Mouse (Mus musculus) neural tube, embryonic 12.5 days (tissue): ENCODE data around the gene Mettl15. TPM values are rescaled to one million over a fixed set of nuclear protein-coding genes. Genes with fewer than 3 reads are reported as not detected.

Source experiments
- ATAC-seq: fragments of 200-750 bp; cut with Nextera tagmentation; 2 replicates; pipeline ENCODE4 v1.8.0; 2017; ENCODE audit warnings: low read depth, mild to moderate bottlenecking, moderate TSS enrichment, moderate library complexity; ENCODE audit not compliant: low FRiP score
- H3K27ac ChIP-seq: fragments of 300-500 bp; sonication (generic); 2 replicates; pipeline ENCODE4 v1.5.1; 2016
- H3K27me3 ChIP-seq: fragments of 300-500 bp; sonication (generic); replicated peaks from 2 replicates; pipeline ENCODE4 v1.6.1; 2016; ENCODE audit warnings: mild to moderate bottlenecking
- H3K36me3 ChIP-seq: fragments of 300-500 bp; sonication (generic); 2 replicates; pipeline ENCODE4 v1.6.1; 2016; ENCODE audit warnings: mild to moderate bottlenecking
- H3K4me1 ChIP-seq: fragments of 300-500 bp; sonication (generic); 2 replicates; pipeline ENCODE4 v1.6.1; 2016
- H3K4me2 ChIP-seq: fragments of 300-500 bp; sonication (generic); replicated peaks from 2 replicates; pipeline ENCODE4 v1.6.1; 2016; ENCODE audit warnings: mild to moderate bottlenecking
- H3K4me3 ChIP-seq: fragments of 300-500 bp; sonication (generic); 2 replicates; pipeline ENCODE4 v1.5.1; 2016
- H3K9ac ChIP-seq: fragments of 300-500 bp; sonication (generic); 2 replicates; pipeline ENCODE4 v1.6.1; 2016; ENCODE audit warnings: mild to moderate bottlenecking
- H3K9me3 ChIP-seq: fragments of 300-500 bp; sonication (generic); 2 replicates; pipeline ENCODE4 v1.6.1; 2016; ENCODE audit warnings: mild to moderate bottlenecking
- WGBS: fragments of 180-500 bp; shearing (Covaris S2); methylation state at CpG from one replicate; pipeline ENCODE4 v1.1.7; 2016; 5-methylcytosine and 5-hydroxymethylcytosine counted together
- microRNA-seq: library from miRNA; unstranded; fragments of <30 nt; microRNA quantifications from one replicate; pipeline ENCODE4, GENCODE M21; 2017
- polyA plus RNA-seq: library from polyadenylated mRNA; unstranded; fragments of >200 nt; fragmentation: Nextera tagmentation; extraction: Ambion mirVana; gene quantifications from 2 replicates; pipeline ENCODE4 v1.2.1, GENCODE M21; 2016

Gene Mettl15
- polyA plus RNA-seq, 1 experiment from 2014 or later, result 9.4 TPM

DNA sequence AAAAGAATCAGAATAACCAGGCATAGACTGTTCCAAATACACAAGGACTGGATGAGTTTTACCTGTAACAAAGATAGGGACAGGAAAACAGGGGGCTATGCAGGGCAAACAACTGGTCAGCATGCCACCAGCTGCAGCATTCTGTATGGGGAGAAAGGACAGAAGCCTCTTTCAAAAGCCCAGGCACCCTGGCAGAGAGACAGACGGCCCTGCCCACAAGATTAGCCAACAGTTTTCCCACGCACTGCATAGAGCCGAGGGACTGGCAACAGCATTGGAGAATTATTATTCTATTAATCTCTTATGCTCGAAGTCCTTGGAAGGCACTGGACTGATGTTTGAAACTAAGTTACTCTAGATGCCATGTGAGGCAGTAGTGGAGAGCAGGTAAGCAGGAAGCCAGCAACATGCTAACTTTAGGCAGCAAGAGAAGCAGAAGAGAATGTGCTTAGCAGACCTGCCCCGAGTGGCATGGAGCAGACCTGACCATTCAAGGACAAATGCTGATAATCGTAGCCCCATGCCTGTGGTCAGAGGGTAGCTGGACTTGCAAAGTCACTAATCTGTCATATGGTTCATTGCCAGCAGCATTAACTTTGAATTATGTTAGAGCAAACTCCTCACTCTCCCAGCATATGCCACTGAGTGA, 127.0 kb downstream of the Mettl15 start:
- H3K27me3 ChIP-seq, result no peaks in the 10 kb centered on the region
- no peak overlapping the region for H3K4me2 ChIP-seq
- no peak overlapping the region for H3K9ac ChIP-seq
- no peaks in the 10 kb centered on the region for H3K4me1 ChIP-seq
- 44% methylated on average over 6 of the region's 6 CpGs for WGBS
- no peak overlapping the region for H3K27ac ChIP-seq
- no peak for ATAC-seq
- H3K36me3 ChIP-seq, result no peaks in the 10 kb centered on the region
- H3K4me3 ChIP-seq, result no peak overlapping the region
- no peaks in the 10 kb centered on the region for H3K9me3 ChIP-seq

DNA sequence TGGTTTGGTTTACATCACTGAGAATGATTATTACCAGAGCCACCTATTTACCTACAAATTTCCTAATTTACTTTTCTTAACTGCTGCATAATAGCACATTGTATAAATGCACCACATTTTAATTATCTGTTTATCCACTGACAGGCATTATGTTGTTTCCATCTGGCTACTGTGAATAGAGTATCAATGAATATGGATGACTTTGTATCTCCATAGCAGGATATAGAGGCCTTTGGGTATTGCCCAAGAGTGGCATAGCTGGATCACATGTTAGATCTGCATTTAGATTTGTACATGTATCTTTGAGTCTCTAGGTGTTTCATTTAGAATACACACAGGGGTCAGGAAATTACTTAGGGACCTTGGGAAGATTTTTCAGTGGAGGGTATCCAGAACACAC, 133.3 kb downstream of the Mettl15 start:
- H3K4me1 ChIP-seq, result no peaks in the 10 kb centered on the region
- ATAC-seq, result no peak
- no peak overlapping the region for H3K27ac ChIP-seq
- H3K4me3 ChIP-seq, result no peak overlapping the region
- H3K9me3 ChIP-seq, result no peaks in the 10 kb centered on the region
- no peaks in the 10 kb centered on the region for H3K27me3 ChIP-seq
- no peak overlapping the region for H3K4me2 ChIP-seq
- no peak overlapping the region for H3K9ac ChIP-seq
- no peaks in the 10 kb centered on the region for H3K36me3 ChIP-seq

DNA sequence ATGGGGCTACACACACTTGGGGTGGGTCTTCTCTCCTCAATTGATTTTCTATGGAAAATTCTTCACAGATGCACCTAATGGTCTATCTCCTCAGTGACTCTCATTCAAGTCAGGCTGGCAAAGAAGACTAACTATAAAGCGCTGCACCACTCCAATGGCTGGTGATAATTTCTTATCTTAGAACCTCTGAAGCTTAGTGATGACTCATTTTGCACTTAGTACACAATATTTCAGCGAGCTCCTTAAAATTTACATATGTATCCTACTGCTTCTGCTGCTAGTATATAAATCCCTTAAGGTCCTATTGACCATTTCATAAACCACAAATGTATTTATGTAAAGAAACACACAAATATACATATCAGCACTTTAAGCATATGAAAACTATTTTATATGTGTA, 136.1 kb downstream of the Mettl15 start:
- H3K9ac ChIP-seq, result no peak overlapping the region
- H3K4me3 ChIP-seq, result no peak overlapping the region
- ATAC-seq, result no peak
- H3K36me3 ChIP-seq, result no peaks in the 10 kb centered on the region
- 96% methylated on average over 2 of the region's 2 CpGs for WGBS
- H3K4me2 ChIP-seq, result no peak overlapping the region
- no peaks in the 10 kb centered on the region for H3K9me3 ChIP-seq
- no peaks in the 10 kb centered on the region for H3K4me1 ChIP-seq
- no peaks in the 10 kb centered on the region for H3K27me3 ChIP-seq
- no peak overlapping the region for H3K27ac ChIP-seq

- Histone ChIP-seq H3K27me3 (no peaks in the 10 kb centered on the region), H3K4me2 (no peak overlapping the region), H3K27ac (no peak overlapping the region), H3K4me1 (no peaks in the 10 kb centered on the region), H3K9ac (no peak overlapping the region), H3K36me3 (no peaks in the 10 kb centered on the region), H3K9me3 (no peaks in the 10 kb centered on the region), H3K4me3 (no peak overlapping the region)
- no peak for ATAC-seq
- WGBS, result 68% methylated on average over 1 of the region's 1 CpGs
These were observed 140.2 kb downstream of the Mettl15 start for GRCm38 (mm10) chr2:109140330-109140729.

DNA sequence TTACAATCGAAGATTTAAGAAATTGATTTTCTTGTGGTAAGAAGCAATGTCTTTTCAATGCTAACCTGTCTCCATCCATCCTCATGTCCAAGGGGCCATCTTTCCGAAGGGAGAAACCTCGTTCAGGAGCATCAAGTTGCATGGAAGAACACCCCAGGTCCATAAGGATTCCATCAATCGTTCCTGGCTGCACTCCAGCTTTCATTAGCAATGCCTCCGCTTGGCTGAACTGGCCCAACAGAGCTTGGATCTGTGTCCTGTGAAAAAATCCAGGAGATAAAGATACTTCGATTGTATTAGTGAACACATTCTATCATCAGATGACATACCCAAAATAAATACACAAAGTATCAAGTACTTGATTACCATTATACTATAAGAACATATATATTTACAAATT, 143.3 kb downstream of the Mettl15 start:
- WGBS, result 85% methylated on average over 6 of the region's 6 CpGs
- Histone ChIP-seq H3K27ac (no peak overlapping the region), H3K9me3 (no peaks in the 10 kb centered on the region), H3K4me2 (no peak overlapping the region), H3K36me3 (no peaks in the 10 kb centered on the region), H3K27me3 (no peaks in the 10 kb centered on the region), H3K4me3 (no peak overlapping the region), H3K9ac (no peak overlapping the region), H3K4me1 (no peaks in the 10 kb centered on the region)
- ATAC-seq, result no peak

GRCm38 (mm10) chr2:109130718-109131117, 149.8 kb downstream of the Mettl15 start:
- no peak for ATAC-seq
- Histone ChIP-seq H3K4me1 (no peaks in the 10 kb centered on the region), H3K4me3 (no peak overlapping the region), H3K9ac (no peak overlapping the region), H3K27me3 (no peaks in the 10 kb centered on the region), H3K36me3 (no peaks in the 10 kb centered on the region), H3K9me3 (no peaks in the 10 kb centered on the region), H3K27ac (no peak overlapping the region), H3K4me2 (no peak overlapping the region)
- 84% methylated on average over 3 of the region's 3 CpGs for WGBS

DNA sequence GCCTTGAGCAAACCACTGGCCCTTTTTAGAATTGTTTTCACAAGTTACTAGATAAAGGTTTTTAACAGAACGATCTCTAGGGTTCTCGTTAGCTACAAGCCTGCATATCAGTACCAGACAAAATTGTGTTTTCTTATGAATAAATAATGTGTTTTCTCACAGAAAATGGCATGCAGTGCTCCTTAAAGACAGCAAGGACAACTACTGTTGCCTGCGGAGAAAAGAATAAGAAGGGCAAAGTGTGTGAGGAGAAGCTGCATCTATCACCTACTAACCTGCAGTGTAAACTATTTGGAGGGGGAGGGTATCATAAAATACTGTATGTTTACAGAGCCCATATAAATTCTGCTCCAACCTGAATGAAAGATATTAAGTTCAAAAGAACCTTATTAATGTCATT, 150.6 kb downstream of the Mettl15 start:
- no peaks in the 10 kb centered on the region for H3K9me3 ChIP-seq
- no peaks in the 10 kb centered on the region for H3K27me3 ChIP-seq
- no peak overlapping the region for H3K9ac ChIP-seq
- ATAC-seq, result no peak
- no peaks in the 10 kb centered on the region for H3K4me1 ChIP-seq
- H3K36me3 ChIP-seq, result no peaks in the 10 kb centered on the region
- 90% methylated on average over 3 of the region's 3 CpGs for WGBS
- no peak overlapping the region for H3K27ac ChIP-seq
- H3K4me3 ChIP-seq, result no peak overlapping the region
- no peak overlapping the region for H3K4me2 ChIP-seq

DNA sequence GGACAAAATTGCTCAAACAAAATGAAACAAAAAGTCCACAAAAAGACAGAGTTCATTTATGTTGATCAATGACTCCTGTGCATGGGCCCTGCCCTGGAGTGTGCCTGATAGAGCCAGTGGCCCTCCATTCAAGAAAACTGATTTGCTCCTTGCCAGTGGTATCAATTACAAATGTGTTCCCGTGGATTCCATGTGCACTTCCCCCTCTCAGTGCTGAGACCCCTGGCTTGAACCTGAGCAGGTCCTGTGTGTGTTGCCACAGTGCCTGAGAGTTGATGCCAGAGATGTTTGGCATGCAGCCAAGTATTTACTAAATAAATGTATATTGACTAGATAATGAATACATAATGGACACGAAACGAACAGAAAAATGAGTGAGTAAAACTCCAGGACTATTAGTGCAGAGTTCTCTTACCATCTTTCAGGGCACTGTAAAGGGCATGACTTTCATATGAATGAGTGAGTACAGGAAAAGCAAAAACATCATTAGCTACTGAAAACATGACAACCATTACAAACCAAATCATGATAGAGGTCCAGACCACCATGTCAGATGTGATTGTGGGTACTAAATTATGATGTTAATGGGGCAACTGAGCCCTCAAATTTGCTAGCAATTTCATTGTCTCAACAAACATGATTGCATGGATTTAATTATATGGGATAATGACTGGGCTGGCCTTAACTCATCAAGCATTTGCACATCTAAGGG, 174.6 kb downstream of the Mettl15 start:
- H3K9me3 ChIP-seq, result no peaks in the 10 kb centered on the region
- ATAC-seq, result peak; percentile 56; the same call in 1 of the 2 replicates
- WGBS, result 83% methylated on average over 3 of the region's 3 CpGs
- H3K4me2 ChIP-seq, result no peak overlapping the region
- no peak overlapping the region for H3K9ac ChIP-seq
- H3K27ac ChIP-seq, result no peak overlapping the region
- no peak overlapping the region for H3K4me3 ChIP-seq
- H3K36me3 ChIP-seq, result no peaks in the 10 kb centered on the region
- H3K4me1 ChIP-seq, result no peaks in the 10 kb centered on the region
- H3K27me3 ChIP-seq, result no peaks in the 10 kb centered on the region

DNA sequence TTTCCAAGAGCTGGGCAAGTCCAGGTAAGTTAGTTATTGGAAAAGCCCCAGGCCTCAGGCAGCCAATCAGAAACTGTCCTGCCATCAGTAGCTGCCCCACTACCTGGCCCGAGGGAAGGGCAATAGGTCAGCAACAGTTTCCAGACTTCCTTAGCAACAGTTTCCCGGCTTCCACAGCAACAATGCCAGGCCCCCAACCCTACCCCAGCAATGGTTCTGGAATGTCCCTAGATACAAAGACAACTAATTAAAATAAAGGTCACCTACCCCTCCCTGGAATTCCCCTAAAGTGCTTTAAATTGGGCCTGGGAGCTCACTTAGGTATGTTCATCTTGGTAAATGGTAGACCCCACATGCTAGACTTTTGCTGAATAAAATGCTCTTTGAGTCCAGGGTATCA, 230.9 kb downstream of the Mettl15 start:
- Histone ChIP-seq H3K4me3 (no peak overlapping the region), H3K9ac (no peak overlapping the region), H3K36me3 (no peaks in the 10 kb centered on the region), H3K4me1 (no peaks in the 10 kb centered on the region), H3K9me3 (no peaks in the 10 kb centered on the region), H3K4me2 (no peak overlapping the region), H3K27me3 (no peaks in the 10 kb centered on the region), H3K27ac (no peak overlapping the region)
- WGBS, result 84% methylated on average over 2 of the region's 2 CpGs
- ATAC-seq, result no peak

Small RNAs within 50 kb of the gene (microRNA-seq; reads per million reads assigned to microRNA genes)
- gene Gm24115, result not detected

Other genes with a start within 250 kb of the Mettl15 start
- gene Kif18a, start within 50 bp of the Mettl15 start, polyA plus RNA-seq, result 21.5 and 22.2 TPM in 2 replicates